ENCODE assay signal across 8 mouse cellular contexts in genomic region chr7:98784369-98784931, GRCm38 (mm10). TPM values are rescaled to one million over a fixed set of nuclear protein-coding genes. Genes with fewer than 3 reads are reported as not detected.
DNase-seq lines count a peak whose midpoint lies in the region; ATAC-seq lines count a peak whose summit lies in the region.

No protein-coding gene starts in this region.

- WGBS in kidney, embryonic 14.5 days = 23% methylated on average over 15 of the region's 15 CpGs
- WGBS in forebrain, embryonic 13.5 days = 53% methylated on average over 15 of the region's 15 CpGs
- WGBS in hindbrain, embryonic 10.5 days = 63% methylated on average over 15 of the region's 15 CpGs
- WGBS in midbrain, embryonic 12.5 days = 52% methylated on average over 15 of the region's 15 CpGs

- peak overlapping the region; percentile 0 for H3K4me2 ChIP-seq in kidney, embryonic 14.5 days (replicated peaks; ENCODE audit: low read depth, low read length)
- H3K4me2 ChIP-seq in forebrain, embryonic 13.5 days = peak overlapping the region; percentile 22; the same call in 1 of the 2 replicates
- no peak overlapping the region for H3K4me2 ChIP-seq in midbrain, embryonic 12.5 days (replicated peaks)

- no peak for DNase-seq in kidney, postnatal 25 days
- no peak for DNase-seq in hindbrain, embryonic 10.5 days (ENCODE audit: low spot score)
- DNase-seq in retina, embryonic 14.5 days (ENCODE audit: low spot score) = no peak
- DNase-seq in spleen, postnatal 4 days (ENCODE audit: low spot score in 2 of 2) = no peak
- no peak for DNase-seq in adrenal gland, postnatal 4 days (ENCODE audit: low spot score in 2 of 2)

- H3K27me3 ChIP-seq in kidney, embryonic 14.5 days (ENCODE audit: control insufficient read depth, insufficient read depth, low read length) = no peaks in the 10 kb centered on the region
- H3K27me3 ChIP-seq in forebrain, embryonic 13.5 days = peaks cover 14% of the 10 kb centered on the region
- 0 out of 2 replicates have a peak, but pooled peaks cover 3% of the 10 kb centered on the region for H3K27me3 ChIP-seq in hindbrain, embryonic 10.5 days (ENCODE audit: insufficient read depth, poor library complexity, severe bottlenecking)
- no peaks in the 10 kb centered on the region; the same call in 1 of the 2 replicates for H3K27me3 ChIP-seq in midbrain, embryonic 12.5 days

- H3K36me3 ChIP-seq in kidney, embryonic 14.5 days (ENCODE audit: control insufficient read depth, insufficient read depth, low read length) = no peaks in the 10 kb centered on the region
- H3K36me3 ChIP-seq in forebrain, embryonic 13.5 days (ENCODE audit: poor library complexity, severe bottlenecking) = no peaks in the 10 kb centered on the region
- no peaks in the 10 kb centered on the region for H3K36me3 ChIP-seq in hindbrain, embryonic 10.5 days
- H3K36me3 ChIP-seq in midbrain, embryonic 12.5 days = no peaks in the 10 kb centered on the region

- H3K9ac ChIP-seq in kidney, embryonic 14.5 days (ENCODE audit: low read depth, low read length) = peak overlapping the region; percentile 34; the same call in 1 of the 2 replicates
- H3K9ac ChIP-seq in forebrain, embryonic 13.5 days = peak overlapping the region; percentile 36; the same call in 1 of the 2 replicates
- H3K9ac ChIP-seq in midbrain, embryonic 12.5 days (replicated peaks) = no peak overlapping the region

- peak overlapping the region; percentile 92 for H3K27ac ChIP-seq in kidney, embryonic 14.5 days (ENCODE audit: low read depth, low read length)
- H3K27ac ChIP-seq in forebrain, embryonic 13.5 days = peak overlapping the region; percentile 48; the same call in 1 of the 2 replicates
- H3K27ac ChIP-seq in hindbrain, embryonic 10.5 days = peak overlapping the region; percentile 73
- H3K27ac ChIP-seq in midbrain, embryonic 12.5 days (replicated peaks) = peak overlapping the region; percentile 36

- H3K4me1 ChIP-seq in kidney, embryonic 14.5 days (ENCODE audit: control insufficient read depth, insufficient read depth, low read length) = peaks cover 25% of the 10 kb centered on the region
- peaks cover 15% of the 10 kb centered on the region for H3K4me1 ChIP-seq in forebrain, embryonic 13.5 days
- peaks cover 26% of the 10 kb centered on the region for H3K4me1 ChIP-seq in hindbrain, embryonic 10.5 days (replicated peaks)
- peaks cover 17% of the 10 kb centered on the region for H3K4me1 ChIP-seq in midbrain, embryonic 12.5 days

- H3K4me3 ChIP-seq in kidney, embryonic 14.5 days (ENCODE audit: low read length) = no peak overlapping the region
- H3K4me3 ChIP-seq in forebrain, embryonic 13.5 days = no peak overlapping the region
- no peak overlapping the region for H3K4me3 ChIP-seq in hindbrain, embryonic 10.5 days
- no peak overlapping the region for H3K4me3 ChIP-seq in midbrain, embryonic 12.5 days

- no peaks in the 10 kb centered on the region for H3K9me3 ChIP-seq in kidney, embryonic 14.5 days (ENCODE audit: control insufficient read depth, low read length)
- no peaks in the 10 kb centered on the region for H3K9me3 ChIP-seq in forebrain, embryonic 13.5 days (replicated peaks)
- H3K9me3 ChIP-seq in hindbrain, embryonic 10.5 days = no peaks in the 10 kb centered on the region
- H3K9me3 ChIP-seq in midbrain, embryonic 12.5 days = no peaks in the 10 kb centered on the region

- ATAC-seq in kidney, embryonic 14.5 days (ENCODE audit: low FRiP score, low TSS enrichment) = peak; percentile 58
- peak; percentile 36; the same call in 1 of the 2 replicates for ATAC-seq in forebrain, embryonic 13.5 days
- 0 out of 2 replicates have a peak, but pooled peaks have one; percentile 30 for ATAC-seq in midbrain, embryonic 12.5 days (ENCODE audit: low FRiP score, low read depth)

RNA-seq across cellular contexts. Expression of gene Wnt11, which starts 50.5 kb away (rescaled TPM):
- 41.6 and 45.3 TPM in 2 replicates for polyA plus RNA-seq in kidney, embryonic 14.5 days (2014; fragmentation: Nextera tagmentation; extraction: Ambion mirVana)
- 0.19 and 0.23 TPM in 2 replicates for polyA plus RNA-seq in forebrain, embryonic 13.5 days (2015; fragmentation: Nextera tagmentation; extraction: Ambion mirVana)
- 0.66 and 1.9 TPM in 2 replicates for polyA plus RNA-seq in hindbrain, embryonic 10.5 days (2016; fragmentation: Nextera tagmentation; extraction: Ambion mirVana)
- 2.9 TPM in 2 replicates for polyA plus RNA-seq in midbrain, embryonic 12.5 days (2016; fragmentation: Nextera tagmentation; extraction: Ambion mirVana)
- 1 to 10 TPM; 4.2 to 5.3 TPM for total RNA-seq in adrenal gland, postnatal 4 days (2021)

Comparison
In these comparisons a context has a peak if more than half of its experiments do, and no peak if none do; other contexts are left out.
1. H3K27ac ChIP-seq: peak in every context shown above with its lines; median percentile 92 in kidney, embryonic 14.5 days; 73 in hindbrain, embryonic 10.5 days; 48 in forebrain, embryonic 13.5 days; 36 in midbrain, embryonic 12.5 days.
2. RNA of gene Wnt11, which starts 50.5 kb away (polyA plus RNA-seq): 41.6 to 45.3 TPM in kidney, embryonic 14.5 days; 2.9 TPM in midbrain, embryonic 12.5 days, 0.66 to 1.9 TPM in hindbrain, embryonic 10.5 days and 0.19 to 0.23 TPM in forebrain, embryonic 13.5 days; every median in the first group is over 10 times any median in the second.
3. Peak in every context shown above with its lines, with median percentiles within 50 percentile points of each other: ATAC-seq.